Mouse (Mus musculus): ENCODE data around the gene Cacna2d3.

- TF ChIP-seq CTCF (IDR thresholded peaks at IDR 0.05; ENCODE audit: low read depth) (no peak), EP300 (IDR thresholded peaks at IDR 0.05; ENCODE audit: low read depth) (no peak)
Observed at GRCm38 (mm10) chr14:29077418-29077817, 644.2 kb downstream of the Cacna2d3 start.

All from liver, embryonic 14.5 days (tissue).